Mouse (Mus musculus): ENCODE results near the gene Lcor. TPM values are rescaled to one million over a fixed set of nuclear protein-coding genes. Genes with fewer than 3 reads are reported as not detected.

Lcor gene
- polyA plus RNA-seq, 1 experiment from 2014 or later: 31.3 TPM

- H3K9me3 ChIP-seq (ENCODE audit: control insufficient read depth, low read length): no peaks in the 10 kb centered on the region
- H3K4me2 ChIP-seq: no peak overlapping the region
- no peaks in the 10 kb centered on the region for H3K36me3 ChIP-seq (ENCODE audit: control insufficient read depth, insufficient read depth, low read length)
- no peak overlapping the region for H3K27ac ChIP-seq (ENCODE audit: low read depth, low read length)
- H3K27me3 ChIP-seq (ENCODE audit: control insufficient read depth, insufficient read depth, low read length): no peaks in the 10 kb centered on the region
- DNase-seq (ENCODE audit: low spot score, missing footprints): no peak
- no peak overlapping the region for H3K9ac ChIP-seq (ENCODE audit: low read length)
- H3K4me1 ChIP-seq (ENCODE audit: control insufficient read depth, insufficient read depth, low read length): no peaks in the 10 kb centered on the region; the same call in 1 of the 2 replicates
- WGBS: 74% methylated on average over 2 of the region's 2 CpGs
- no peak for ATAC-seq (ENCODE audit: low FRiP score)
- H3K4me3 ChIP-seq (ENCODE audit: low read depth, low read length): no peak overlapping the region
These were observed 86.4 kb downstream of the Lcor start for GRCm38 (mm10) chr19:41568791-41569190.

DNA sequence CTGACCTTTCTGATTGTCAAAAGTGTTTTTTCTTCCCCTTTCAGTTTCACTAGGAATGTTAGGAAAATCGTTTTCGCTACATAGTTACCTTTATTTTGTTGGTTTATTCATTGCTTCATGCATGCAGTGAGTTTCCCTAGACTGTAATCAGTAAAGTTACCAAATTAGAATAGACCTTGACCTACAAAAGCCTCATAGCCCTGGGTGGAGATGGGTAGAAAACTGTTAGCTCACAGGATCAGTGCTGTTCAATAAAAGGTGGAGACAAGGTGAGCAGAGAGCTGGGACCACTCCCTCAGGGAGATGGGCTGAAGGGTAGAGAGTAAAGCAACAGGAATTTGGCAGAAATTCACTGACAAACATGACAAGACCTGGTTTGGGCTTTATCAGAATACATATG, 91.3 kb downstream of the Lcor start:
- Histone ChIP-seq H3K36me3 (ENCODE audit: control insufficient read depth, insufficient read depth, low read length) (no peaks in the 10 kb centered on the region), H3K27me3 (ENCODE audit: control insufficient read depth, insufficient read depth, low read length) (no peaks in the 10 kb centered on the region), H3K4me1 (ENCODE audit: control insufficient read depth, insufficient read depth, low read length) (no peaks in the 10 kb centered on the region; the same call in 1 of the 2 replicates), H3K4me2 (no peak overlapping the region), H3K9me3 (ENCODE audit: control insufficient read depth, low read length) (no peaks in the 10 kb centered on the region), H3K4me3 (ENCODE audit: low read depth, low read length) (no peak overlapping the region), H3K27ac (ENCODE audit: low read depth, low read length) (no peak overlapping the region), H3K9ac (ENCODE audit: low read length) (no peak overlapping the region)
- WGBS: 93% methylated on average over 2 of the region's 2 CpGs
- ATAC-seq (ENCODE audit: low FRiP score): no peak
- no peak for DNase-seq (ENCODE audit: low spot score, missing footprints)

DNA sequence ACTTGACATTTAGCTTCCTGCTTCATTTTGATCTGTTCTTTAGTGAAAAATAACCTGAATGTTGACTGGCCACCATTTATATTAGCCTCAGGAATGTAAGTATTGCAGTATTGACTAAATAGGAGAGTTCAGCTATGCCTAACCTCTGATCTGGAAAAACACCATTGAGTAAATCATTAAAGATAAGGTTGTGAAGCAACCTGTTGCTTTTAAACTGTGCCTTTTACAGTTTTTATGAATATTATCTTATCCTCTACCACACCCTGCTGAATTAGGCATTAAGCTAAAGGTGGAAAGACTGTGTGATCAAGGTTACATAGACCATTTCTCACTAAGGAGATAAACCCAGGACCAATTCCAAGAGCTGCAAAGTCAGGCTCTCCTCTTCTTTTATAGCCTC, 95.1 kb downstream of the Lcor start:
- no peak overlapping the region for H3K4me2 ChIP-seq
- no peak overlapping the region for H3K9ac ChIP-seq (ENCODE audit: low read length)
- H3K4me1 ChIP-seq (ENCODE audit: control insufficient read depth, insufficient read depth, low read length): no peaks in the 10 kb centered on the region; the same call in 1 of the 2 replicates
- no peak overlapping the region for H3K4me3 ChIP-seq (ENCODE audit: low read depth, low read length)
- H3K27me3 ChIP-seq (ENCODE audit: control insufficient read depth, insufficient read depth, low read length): no peaks in the 10 kb centered on the region
- DNase-seq (ENCODE audit: low spot score, missing footprints) (no peak), ATAC-seq (ENCODE audit: low FRiP score) (no peak)
- no peaks in the 10 kb centered on the region for H3K9me3 ChIP-seq (ENCODE audit: control insufficient read depth, low read length)
- H3K36me3 ChIP-seq (ENCODE audit: control insufficient read depth, insufficient read depth, low read length): peaks cover 6% of the 10 kb centered on the region
- H3K27ac ChIP-seq (ENCODE audit: low read depth, low read length): no peak overlapping the region

DNA sequence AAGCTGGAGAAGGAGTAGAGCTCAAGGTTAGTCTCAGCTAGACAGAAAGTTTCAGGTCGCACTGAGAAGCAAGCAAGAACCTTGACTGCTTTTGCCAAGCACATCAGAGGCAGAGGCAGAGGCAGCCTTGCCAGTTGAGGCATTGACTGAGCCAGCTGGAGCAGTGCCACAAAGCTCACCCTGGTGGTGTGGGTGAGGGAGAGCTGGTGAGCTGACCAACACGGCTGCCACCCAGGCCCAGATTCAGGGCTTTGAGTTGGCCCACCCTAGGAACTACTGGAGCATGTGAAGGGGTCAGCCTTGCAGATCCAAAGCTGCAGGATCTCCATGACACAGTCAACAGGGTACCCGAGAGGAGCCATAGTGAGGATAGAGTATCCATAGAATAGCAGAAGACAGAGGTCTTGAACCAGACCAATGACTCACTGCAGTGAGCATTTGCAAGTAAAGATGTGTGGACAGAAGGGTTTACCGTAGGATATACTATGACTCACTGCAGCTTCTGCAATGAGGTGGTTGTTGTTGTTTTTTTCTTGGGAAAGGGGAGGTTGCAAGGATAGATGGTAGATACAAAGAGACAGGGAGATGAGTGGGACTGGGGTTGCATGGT, 97.0 kb downstream of the Lcor start:
- Histone ChIP-seq H3K27ac (ENCODE audit: low read depth, low read length) (no peak overlapping the region), H3K36me3 (ENCODE audit: control insufficient read depth, insufficient read depth, low read length) (peaks cover 13% of the 10 kb centered on the region), H3K27me3 (ENCODE audit: control insufficient read depth, insufficient read depth, low read length) (no peaks in the 10 kb centered on the region), H3K9me3 (ENCODE audit: control insufficient read depth, low read length) (no peaks in the 10 kb centered on the region), H3K9ac (ENCODE audit: low read length) (no peak overlapping the region), H3K4me3 (ENCODE audit: low read depth, low read length) (no peak overlapping the region), H3K4me1 (ENCODE audit: control insufficient read depth, insufficient read depth, low read length) (no peaks in the 10 kb centered on the region), H3K4me2 (no peak overlapping the region)
- ATAC-seq (ENCODE audit: low FRiP score) (no peak), DNase-seq (ENCODE audit: low spot score, missing footprints) (no peak)
- WGBS: 96% methylated on average over 4 of the region's 4 CpGs

DNA sequence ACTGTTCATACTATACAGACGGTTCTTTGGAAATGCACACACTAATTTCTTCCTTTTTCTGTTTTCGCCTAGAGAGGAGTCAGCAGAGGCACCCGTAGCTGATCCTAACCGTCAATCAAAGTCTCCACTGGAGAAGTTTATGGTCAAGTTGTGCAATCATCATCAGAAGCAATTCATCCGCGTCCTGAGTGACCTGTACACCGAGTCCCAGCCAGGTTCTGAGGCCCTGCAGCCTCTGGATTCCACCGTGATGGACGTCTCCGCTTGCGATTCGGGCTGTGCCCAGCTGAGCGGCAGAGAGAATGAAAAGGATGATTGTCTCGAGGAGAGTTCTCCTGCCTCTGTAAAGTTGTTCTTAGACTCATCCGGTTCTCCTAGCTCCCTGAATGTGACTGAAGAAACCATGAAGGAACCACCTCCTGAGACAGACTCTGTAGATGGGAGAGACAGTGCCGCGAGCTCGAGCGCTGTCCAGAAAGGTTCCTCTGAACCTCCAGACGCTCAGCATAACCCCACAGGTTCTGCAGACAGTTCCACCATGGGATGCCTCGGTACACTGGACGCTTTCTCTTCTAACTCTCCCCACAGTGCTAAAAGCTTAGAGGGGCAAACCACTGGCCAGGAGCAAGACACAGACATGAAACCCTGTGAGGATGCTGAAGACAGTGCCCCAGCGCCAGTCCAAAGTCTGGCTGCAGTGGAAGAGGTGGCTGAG, 99.4 kb downstream of the Lcor start, which contains the start of gene Gm340:
Gene Gm340, plus strand, starts transcription at position 665 of the 715 bp plus-strand sequence.
- H3K27ac ChIP-seq (ENCODE audit: low read depth, low read length): no peak within 1 kb of the TSS
- H3K27me3 ChIP-seq (ENCODE audit: control insufficient read depth, insufficient read depth, low read length): no peaks in the 10 kb centered on the region
- DNase-seq (ENCODE audit: low spot score, missing footprints) (peak; percentile 2), ATAC-seq (ENCODE audit: low FRiP score) (no peak)
- no peak within 1 kb of the TSS for H3K9ac ChIP-seq (ENCODE audit: low read length)
- H3K4me2 ChIP-seq: no peak within 1 kb of the TSS
- WGBS: 96% methylated on average over 23 of the region's 23 CpGs
- H3K9me3 ChIP-seq (ENCODE audit: control insufficient read depth, low read length): no peaks in the 10 kb centered on the region
- H3K4me3 ChIP-seq (ENCODE audit: low read depth, low read length): no peak within 1 kb of the TSS
- H3K4me1 ChIP-seq (ENCODE audit: control insufficient read depth, insufficient read depth, low read length): no peaks in the 10 kb centered on the region
- peaks cover 15% of the 10 kb centered on the region for H3K36me3 ChIP-seq (ENCODE audit: control insufficient read depth, insufficient read depth, low read length)

DNA sequence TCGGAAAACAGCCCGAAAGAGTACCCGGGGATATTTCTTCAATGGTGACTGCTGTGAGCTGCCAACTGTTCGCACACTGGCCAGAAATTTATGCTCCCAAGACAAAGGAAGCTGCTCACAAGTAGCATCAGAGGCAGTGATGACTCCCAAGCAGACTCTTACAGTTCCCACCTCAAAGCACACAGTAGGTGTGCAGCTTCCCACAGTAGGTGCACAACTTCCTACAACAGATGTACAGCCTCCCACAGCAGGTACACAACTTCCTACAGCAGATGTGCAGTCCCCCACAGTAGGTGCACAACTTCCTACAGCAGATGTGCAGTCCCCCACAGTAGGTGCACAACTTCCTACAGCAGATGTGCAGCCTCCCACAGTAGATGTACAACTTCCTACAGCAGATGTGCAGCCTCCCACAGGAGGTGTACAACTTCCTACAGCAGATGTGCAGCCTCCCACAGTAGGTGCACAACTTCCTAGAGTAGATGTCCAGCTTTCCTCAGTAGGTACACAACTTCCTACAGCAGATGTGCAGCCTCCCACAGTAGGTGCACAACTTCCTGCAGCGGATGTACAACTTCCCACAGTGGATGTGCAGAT, 100.6 kb downstream of the Lcor start:
- Histone ChIP-seq H3K4me3 (ENCODE audit: low read depth, low read length) (no peak overlapping the region), H3K4me2 (no peak overlapping the region), H3K4me1 (ENCODE audit: control insufficient read depth, insufficient read depth, low read length) (no peaks in the 10 kb centered on the region), H3K27me3 (ENCODE audit: control insufficient read depth, insufficient read depth, low read length) (no peaks in the 10 kb centered on the region), H3K36me3 (ENCODE audit: control insufficient read depth, insufficient read depth, low read length) (peaks cover 15% of the 10 kb centered on the region), H3K27ac (ENCODE audit: low read depth, low read length) (no peak overlapping the region), H3K9ac (ENCODE audit: low read length) (no peak overlapping the region), H3K9me3 (ENCODE audit: control insufficient read depth, low read length) (no peaks in the 10 kb centered on the region)
- ATAC-seq (ENCODE audit: low FRiP score) (no peak), DNase-seq (ENCODE audit: low spot score, missing footprints) (peak; percentile 28)
- WGBS: 98% methylated on average over 5 of the region's 5 CpGs

DNA sequence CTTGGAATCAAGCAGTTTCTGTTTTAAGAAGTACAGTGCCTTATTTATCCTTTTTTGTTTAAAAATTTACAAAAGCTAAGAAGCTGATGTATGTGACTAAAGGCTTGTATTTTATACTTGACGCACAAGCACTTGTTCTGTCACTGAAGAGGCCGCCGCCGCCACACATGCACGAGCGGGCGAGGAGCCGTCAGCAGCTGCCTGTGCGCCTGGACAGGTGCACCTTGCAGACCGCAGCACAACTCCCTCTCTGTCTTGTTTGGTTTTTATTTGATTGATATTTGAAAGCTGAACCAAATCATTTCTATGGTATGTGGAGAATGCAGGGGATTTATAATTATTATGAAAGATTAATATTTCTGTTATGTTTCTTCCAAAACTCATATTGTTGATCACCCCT, 104.3 kb downstream of the Lcor start:
- Histone ChIP-seq H3K9me3 (ENCODE audit: control insufficient read depth, low read length) (no peaks in the 10 kb centered on the region), H3K4me2 (no peak overlapping the region), H3K4me3 (ENCODE audit: low read depth, low read length) (no peak overlapping the region), H3K27ac (ENCODE audit: low read depth, low read length) (no peak overlapping the region), H3K4me1 (ENCODE audit: control insufficient read depth, insufficient read depth, low read length) (no peaks in the 10 kb centered on the region), H3K36me3 (ENCODE audit: control insufficient read depth, insufficient read depth, low read length) (peaks cover 15% of the 10 kb centered on the region), H3K9ac (ENCODE audit: low read length) (no peak overlapping the region), H3K27me3 (ENCODE audit: control insufficient read depth, insufficient read depth, low read length) (no peaks in the 10 kb centered on the region)
- 97% methylated on average over 10 of the region's 10 CpGs for WGBS
- DNase-seq (ENCODE audit: low spot score, missing footprints) (no peak), ATAC-seq (ENCODE audit: low FRiP score) (no peak)

DNA sequence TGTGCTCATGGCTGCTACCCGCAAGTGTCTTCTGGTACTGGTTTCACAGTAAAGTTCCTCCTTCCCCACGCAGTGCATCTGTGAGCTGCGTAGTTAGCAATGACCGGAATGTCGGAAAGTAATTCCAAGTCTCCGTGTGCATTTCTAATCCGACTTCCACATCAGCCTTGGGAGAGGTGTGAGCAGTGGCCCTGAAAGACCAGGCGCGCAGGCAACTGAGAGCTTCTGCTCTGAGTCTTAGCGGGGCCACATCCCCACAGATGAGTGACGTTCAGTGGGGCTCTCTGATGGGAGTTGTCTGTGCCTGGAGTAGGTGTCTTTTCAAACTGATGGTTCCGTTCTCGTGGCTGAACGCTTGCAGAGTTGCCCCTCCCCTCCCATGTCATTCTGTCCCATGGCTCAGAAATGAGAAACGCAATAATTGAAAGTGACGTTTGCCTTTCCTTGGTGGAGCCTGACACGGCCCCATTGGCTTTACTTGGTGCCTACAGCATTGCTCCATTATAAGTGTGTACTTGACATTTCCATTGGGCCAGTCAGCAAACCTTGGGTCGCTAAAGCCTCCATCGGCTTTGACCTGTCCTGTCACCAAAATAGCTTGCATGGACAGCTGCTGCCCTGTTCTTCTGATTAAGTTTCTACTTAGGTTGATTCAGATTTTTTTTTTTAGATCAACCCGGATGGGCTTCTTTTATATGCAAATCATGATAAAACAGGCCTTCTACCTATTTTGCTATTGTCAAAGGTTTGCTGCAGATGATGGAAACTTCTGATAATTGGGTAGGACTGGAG, 105.2 kb downstream of the Lcor start:
- Histone ChIP-seq H3K4me3 (ENCODE audit: low read depth, low read length) (no peak overlapping the region), H3K27ac (ENCODE audit: low read depth, low read length) (no peak overlapping the region), H3K36me3 (ENCODE audit: control insufficient read depth, insufficient read depth, low read length) (peaks cover 8% of the 10 kb centered on the region), H3K4me2 (no peak overlapping the region), H3K9ac (ENCODE audit: low read length) (no peak overlapping the region), H3K4me1 (ENCODE audit: control insufficient read depth, insufficient read depth, low read length) (no peaks in the 10 kb centered on the region), H3K9me3 (ENCODE audit: control insufficient read depth, low read length) (no peaks in the 10 kb centered on the region), H3K27me3 (ENCODE audit: control insufficient read depth, insufficient read depth, low read length) (no peaks in the 10 kb centered on the region)
- 85% methylated on average over 20 of the region's 20 CpGs for WGBS
- ATAC-seq (ENCODE audit: low FRiP score) (no peak), DNase-seq (ENCODE audit: low spot score, missing footprints) (peak; percentile 69)

Measured in midbrain, embryonic 11.5 days (tissue).